Mouse (Mus musculus) NIH3T3 (cell line): ENCODE measurements at regions not wholly inside any gene's neighbourhood (a gene's known extent, or its start where the extent isn't known, plus 50 kb on each side); places are given as distances from the start of the nearest gene placed in this dataset.

ENCODE experiments used
- DNase-seq: peaks from one replicate; pipeline ENCODE4 v3.0.0-alpha.2; 2012; ENCODE audit warnings: low read depth

GRCm38 (mm10) chr4:149844971-149845370 is 70.9 kb upstream of the Slc25a33 start:
- peak; percentile 56 for DNase-seq

GRCm38 (mm10) chr4:149843736-149844135 is 69.7 kb upstream of the Slc25a33 start:
- no peak for DNase-seq

- no peak for DNase-seq
Measured at GRCm38 (mm10) chr4:149842906-149843305, 68.8 kb upstream of the Slc25a33 start.

- DNase-seq, result peak; percentile 51
Measured at GRCm38 (mm10) chr4:149841856-149842255, 67.8 kb upstream of the Slc25a33 start.

GRCm38 (mm10) chr4:149840511-149841292 is 66.6 kb upstream of the Slc25a33 start:
- peak; percentile 51 for DNase-seq

GRCm38 (mm10) chr4:149838682-149839081 is 64.6 kb upstream of the Slc25a33 start:
- DNase-seq, result no peak

- no peak for DNase-seq
Measured at GRCm38 (mm10) chr4:149834646-149835156, 60.6 kb upstream of the Slc25a33 start.

- no peak for DNase-seq
Measured at GRCm38 (mm10) chr4:149832446-149833101, 58.5 kb upstream of the Slc25a33 start.

- no peak for DNase-seq
Measured at GRCm38 (mm10) chr4:149830551-149831192, 56.6 kb upstream of the Slc25a33 start.

GRCm38 (mm10) chr4:149829964-149830363 is 55.9 kb upstream of the Slc25a33 start:
- DNase-seq, result no peak

- no peak for DNase-seq
Measured at GRCm38 (mm10) chr4:149827784-149828183, 53.7 kb upstream of the Slc25a33 start.
